Mouse (Mus musculus): Measurements from ENCODE around the gene Pgk1. TPM values are rescaled to one million over a fixed set of nuclear protein-coding genes. Genes with fewer than 3 reads are reported as not detected.

The Pgk1 gene
- polyA plus RNA-seq, 1 experiment = 117 TPM

- Histone ChIP-seq H3K4me1 (replicated peaks; ENCODE audit: control insufficient read depth, insufficient read depth, low read length) (no peaks in the 10 kb centered on the region), H3K4me3 (ENCODE audit: control insufficient read depth, insufficient read depth, low read length) (no peak overlapping the region), H3K27ac (ENCODE audit: control insufficient read depth, insufficient read depth, low read length) (no peak overlapping the region), H3K36me3 (ENCODE audit: control insufficient read depth, insufficient read depth, low read length) (no peaks in the 10 kb centered on the region), H3K27me3 (ENCODE audit: control insufficient read depth, insufficient read depth, low read length) (no peaks in the 10 kb centered on the region)
- WGBS = 91% methylated on average over 4 of the region's 4 CpGs
- TF ChIP-seq POLR2A (IDR thresholded peaks at IDR 0.05; ENCODE audit: control insufficient read depth, extremely low read depth, insufficient read depth, low read length, poor library complexity) = no peak
- no peak for TF ChIP-seq CTCF (IDR thresholded peaks at IDR 0.05; ENCODE audit: borderline replicate concordance, control insufficient read depth, extremely low read depth, insufficient read depth, low read length, poor library complexity)
- DNase-seq = no peak
These were observed 31.0 kb upstream of the Pgk1 start for GRCm38 (mm10) chrX:106155892-106156291.

DNA sequence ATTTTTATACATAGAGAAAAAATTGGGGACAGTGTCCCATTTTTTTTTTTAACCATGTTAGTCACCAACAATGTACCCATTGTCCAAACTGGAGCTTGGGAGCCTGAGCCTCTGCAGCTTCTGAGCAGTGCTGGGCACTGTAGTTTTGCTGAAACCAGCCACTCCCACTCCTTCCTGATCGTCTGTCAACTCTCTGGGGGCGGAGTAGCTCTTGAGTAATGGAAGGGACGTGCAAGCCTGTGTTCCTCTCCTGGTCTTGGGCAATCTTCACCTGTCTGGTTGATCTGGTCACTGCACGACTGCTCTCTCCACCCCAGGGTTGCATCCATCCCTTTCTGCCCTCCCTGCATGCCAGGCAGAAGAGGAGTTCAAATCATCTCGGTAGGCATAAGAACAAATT is 22.9 kb upstream of the Pgk1 start:
- TF ChIP-seq POLR2A (IDR thresholded peaks at IDR 0.05; ENCODE audit: control insufficient read depth, extremely low read depth, insufficient read depth, low read length, poor library complexity) (no peak), CTCF (IDR thresholded peaks at IDR 0.05; ENCODE audit: borderline replicate concordance, control insufficient read depth, extremely low read depth, insufficient read depth, low read length, poor library complexity) (no peak)
- Histone ChIP-seq H3K27ac (ENCODE audit: control insufficient read depth, insufficient read depth, low read length) (no peak overlapping the region), H3K4me1 (replicated peaks; ENCODE audit: control insufficient read depth, insufficient read depth, low read length) (no peaks in the 10 kb centered on the region), H3K36me3 (ENCODE audit: control insufficient read depth, insufficient read depth, low read length) (no peaks in the 10 kb centered on the region), H3K27me3 (ENCODE audit: control insufficient read depth, insufficient read depth, low read length) (no peaks in the 10 kb centered on the region), H3K4me3 (ENCODE audit: control insufficient read depth, insufficient read depth, low read length) (no peak overlapping the region)
- 46% methylated on average over 5 of the region's 5 CpGs for WGBS
- no peak for DNase-seq

DNA sequence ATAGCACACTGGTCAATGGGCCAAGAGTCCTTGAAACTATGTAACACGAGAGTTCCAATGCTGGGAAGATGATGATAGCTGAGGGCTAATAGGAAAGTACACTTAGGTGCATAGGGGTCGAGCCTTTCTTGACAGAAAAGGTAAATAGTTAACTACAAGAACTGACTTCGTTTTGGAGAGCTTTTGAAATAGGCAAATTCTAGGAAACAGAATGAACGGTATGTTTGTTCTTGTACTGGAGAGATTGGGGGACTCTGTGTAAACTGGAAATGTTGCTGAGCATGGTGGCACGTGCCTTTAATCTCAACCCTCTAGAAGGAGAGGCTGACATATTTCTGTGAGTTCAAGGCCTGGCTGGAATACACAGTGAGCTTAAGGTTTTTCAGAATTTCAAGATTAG is 22.3 kb upstream of the Pgk1 start:
- no peaks in the 10 kb centered on the region for H3K27me3 ChIP-seq (ENCODE audit: control insufficient read depth, insufficient read depth, low read length)
- no peak overlapping the region for H3K4me3 ChIP-seq (ENCODE audit: control insufficient read depth, insufficient read depth, low read length)
- no peak for DNase-seq
- TF ChIP-seq POLR2A (IDR thresholded peaks at IDR 0.05; ENCODE audit: control insufficient read depth, extremely low read depth, insufficient read depth, low read length, poor library complexity) (no peak), CTCF (IDR thresholded peaks at IDR 0.05; ENCODE audit: borderline replicate concordance, control insufficient read depth, extremely low read depth, insufficient read depth, low read length, poor library complexity) (no peak)
- H3K4me1 ChIP-seq (replicated peaks; ENCODE audit: control insufficient read depth, insufficient read depth, low read length) = no peaks in the 10 kb centered on the region
- H3K27ac ChIP-seq (ENCODE audit: control insufficient read depth, insufficient read depth, low read length) = no peak overlapping the region
- no peaks in the 10 kb centered on the region for H3K36me3 ChIP-seq (ENCODE audit: control insufficient read depth, insufficient read depth, low read length)
- WGBS = 83% methylated on average over 5 of the region's 5 CpGs

DNA sequence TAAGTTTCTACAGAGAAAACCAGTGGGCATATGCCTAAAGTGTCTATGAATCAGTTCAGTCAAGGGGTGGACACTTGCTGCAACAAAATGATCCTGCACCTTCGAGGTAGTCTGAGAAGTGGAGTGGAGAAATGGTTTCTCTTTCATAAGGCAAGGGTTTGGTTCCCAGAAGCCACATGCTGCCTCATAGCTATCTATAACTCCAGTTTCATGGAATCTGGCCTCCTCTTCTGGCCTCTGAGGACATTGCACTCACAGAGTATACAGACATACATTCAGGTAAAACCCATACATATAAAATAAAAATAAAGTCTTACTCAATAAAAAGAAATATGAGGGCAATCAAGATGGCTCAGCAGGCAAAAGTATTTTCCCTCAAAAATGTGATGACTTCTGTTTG is 21.8 kb upstream of the Pgk1 start:
- no peaks in the 10 kb centered on the region for H3K4me1 ChIP-seq (replicated peaks; ENCODE audit: control insufficient read depth, insufficient read depth, low read length)
- TF ChIP-seq CTCF (IDR thresholded peaks at IDR 0.05; ENCODE audit: borderline replicate concordance, control insufficient read depth, extremely low read depth, insufficient read depth, low read length, poor library complexity) (no peak), POLR2A (IDR thresholded peaks at IDR 0.05; ENCODE audit: control insufficient read depth, extremely low read depth, insufficient read depth, low read length, poor library complexity) (no peak)
- 14% methylated on average over 1 of the region's 1 CpGs for WGBS
- no peak for DNase-seq
- no peaks in the 10 kb centered on the region for H3K36me3 ChIP-seq (ENCODE audit: control insufficient read depth, insufficient read depth, low read length)
- no peak overlapping the region for H3K4me3 ChIP-seq (ENCODE audit: control insufficient read depth, insufficient read depth, low read length)
- no peaks in the 10 kb centered on the region for H3K27me3 ChIP-seq (ENCODE audit: control insufficient read depth, insufficient read depth, low read length)
- H3K27ac ChIP-seq (ENCODE audit: control insufficient read depth, insufficient read depth, low read length) = no peak overlapping the region

GRCm38 (mm10) chrX:106171106-106171852 is 15.6 kb upstream of the Pgk1 start:
- H3K27me3 ChIP-seq (ENCODE audit: control insufficient read depth, insufficient read depth, low read length) = no peaks in the 10 kb centered on the region
- H3K36me3 ChIP-seq (ENCODE audit: control insufficient read depth, insufficient read depth, low read length) = no peaks in the 10 kb centered on the region
- H3K27ac ChIP-seq (ENCODE audit: control insufficient read depth, insufficient read depth, low read length) = peak overlapping the region; percentile 79
- 0 out of 2 replicates have a peak, but pooled peaks cover 3% of the 10 kb centered on the region for H3K4me1 ChIP-seq (replicated peaks; ENCODE audit: control insufficient read depth, insufficient read depth, low read length)
- peak overlapping the region; percentile 71 for H3K4me3 ChIP-seq (ENCODE audit: control insufficient read depth, insufficient read depth, low read length)
- TF ChIP-seq CTCF (IDR thresholded peaks at IDR 0.05; ENCODE audit: borderline replicate concordance, control insufficient read depth, extremely low read depth, insufficient read depth, low read length, poor library complexity) = no peak
- no peak for TF ChIP-seq POLR2A (IDR thresholded peaks at IDR 0.05; ENCODE audit: control insufficient read depth, extremely low read depth, insufficient read depth, low read length, poor library complexity)
- DNase-seq = peak; percentile 79
- WGBS = 4% methylated on average over 18 of the region's 18 CpGs

GRCm38 (mm10) chrX:106171853-106172154 is 15.1 kb upstream of the Pgk1 start:
- Histone ChIP-seq H3K27ac (ENCODE audit: control insufficient read depth, insufficient read depth, low read length) (no peak overlapping the region; the same call in 1 of the 2 replicates), H3K4me1 (replicated peaks; ENCODE audit: control insufficient read depth, insufficient read depth, low read length) (0 out of 2 replicates have a peak, but pooled peaks cover 3% of the 10 kb centered on the region), H3K27me3 (ENCODE audit: control insufficient read depth, insufficient read depth, low read length) (no peaks in the 10 kb centered on the region), H3K36me3 (ENCODE audit: control insufficient read depth, insufficient read depth, low read length) (no peaks in the 10 kb centered on the region), H3K4me3 (ENCODE audit: control insufficient read depth, insufficient read depth, low read length) (no peak overlapping the region)
- TF ChIP-seq POLR2A (IDR thresholded peaks at IDR 0.05; ENCODE audit: control insufficient read depth, extremely low read depth, insufficient read depth, low read length, poor library complexity) (no peak), CTCF (IDR thresholded peaks at IDR 0.05; ENCODE audit: borderline replicate concordance, control insufficient read depth, extremely low read depth, insufficient read depth, low read length, poor library complexity) (no peak)
- peak; percentile 42 for DNase-seq
- 8% methylated on average over 5 of the region's 6 CpGs for WGBS

All from thymus, adult 2 months (tissue).